Mouse (Mus musculus) myocyte (in vitro differentiated cells): ENCODE measurements around the gene Galnt18.

Experiments used
- CEBPB ChIP-seq: IDR thresholded peaks from 2 replicates; pipeline ENCODE4 v1.6.1; 2011; ENCODE audit warnings: mild to moderate bottlenecking, moderate library complexity; ENCODE audit not compliant: poor library complexity, insufficient read depth, severe bottlenecking
- E2F4 ChIP-seq: IDR thresholded peaks from one replicate; pipeline ENCODE4 v1.6.1; 2011; ENCODE audit warnings: mild to moderate bottlenecking, control low read depth, moderate library complexity; ENCODE audit not compliant: insufficient read depth
- MAX ChIP-seq: IDR thresholded peaks from one replicate; pipeline ENCODE4 v1.6.1; 2011; ENCODE audit warnings: low read depth, mild to moderate bottlenecking, control low read depth
- MYOD1 ChIP-seq, 3 experiments: IDR thresholded peaks; one replicate each; pipeline ENCODE4 v1.6.1; 2011; ENCODE audit warnings: control low read depth in 2 of 3, low read depth in 2 of 3, mild to moderate bottlenecking in 2 of 3, moderate library complexity in 1 of 3; ENCODE audit not compliant: insufficient read length in 2 of 3, control insufficient read depth in 1 of 3
- MYOG ChIP-seq, 3 experiments: IDR thresholded peaks; one replicate each; pipeline ENCODE4 v1.6.1; 2011; ENCODE audit warnings: control low read depth in 2 of 3, low read depth in 2 of 3, mild to moderate bottlenecking in 2 of 3; ENCODE audit not compliant: insufficient read length in 2 of 3, control insufficient read depth in 1 of 3, insufficient read depth in 1 of 3
- POLR2A ChIP-seq: IDR thresholded peaks from one replicate; pipeline ENCODE4 v1.6.1; 2011; ENCODE audit warnings: low read depth, mild to moderate bottlenecking, control low read depth, moderate library complexity; ENCODE audit not compliant: insufficient read length
- POLR2AphosphoS2 ChIP-seq: IDR thresholded peaks from one replicate; pipeline ENCODE4 v1.6.1; 2011; ENCODE audit warnings: low read depth, control low read depth; ENCODE audit not compliant: insufficient read length
- TCF12 ChIP-seq: IDR thresholded peaks from one replicate; pipeline ENCODE4 v1.6.1; 2011; ENCODE audit warnings: mild to moderate bottlenecking, control low read depth; ENCODE audit not compliant: poor library complexity, insufficient read depth, severe bottlenecking
- TCF3 ChIP-seq: IDR thresholded peaks from one replicate; pipeline ENCODE4 v1.6.1; 2011; ENCODE audit warnings: low read depth, control low read depth; ENCODE audit not compliant: insufficient read length
- USF1 ChIP-seq: IDR thresholded peaks from one replicate; pipeline ENCODE4 v1.6.1; 2011; ENCODE audit warnings: low read depth, mild to moderate bottlenecking, control low read depth, moderate library complexity

- TF ChIP-seq MYOD1 (IDR thresholded peaks at IDR 0.05; ENCODE audit: control insufficient read depth in 1 of 3, insufficient read length in 2 of 3, low read depth in 2 of 3): no peak
- TF ChIP-seq POLR2AphosphoS2: no peak
- no peak for TF ChIP-seq USF1
- TF ChIP-seq POLR2A: no peak
- no peak for TF ChIP-seq E2F4
- TF ChIP-seq CEBPB: no peak
- no peak for TF ChIP-seq MAX
- TF ChIP-seq TCF12: no peak
- TF ChIP-seq MYOG (IDR thresholded peaks at IDR 0.05; ENCODE audit: control insufficient read depth in 1 of 3, insufficient read depth in 1 of 3, insufficient read length in 2 of 3, low read depth in 2 of 3): no peak
- no peak for TF ChIP-seq TCF3
Observed at GRCm38 (mm10) chr7:111811036-111811435, 31.3 kb upstream of the Galnt18 start.
